Mouse (Mus musculus) lung, embryonic 14.5 days (tissue): Measurements from ENCODE around the gene Por. TPM values are rescaled to one million over a fixed set of nuclear protein-coding genes. Genes with fewer than 3 reads are reported as not detected.
A peak's percentile ranks its signal among the peaks of the same experiment; 100 is the strongest.

Experiments used
- ATAC-seq: fragments of 200-750 bp; cut with Nextera tagmentation; 2 replicates; pipeline ENCODE4 v1.8.0; 2017; ENCODE audit warnings: mild to moderate bottlenecking, moderate TSS enrichment, moderate library complexity; ENCODE audit not compliant: insufficient read depth
- DNase-seq: peaks from one replicate; pipeline ENCODE4 v3.0.0-alpha.2; 2015
- H3K27ac ChIP-seq: fragments of 300-500 bp; sonication (generic); 2 replicates; pipeline ENCODE4 v1.5.1; 2014; ENCODE audit warnings: low read depth, mild to moderate bottlenecking, moderate library complexity
- H3K27me3 ChIP-seq: fragments of 300-500 bp; sonication (generic); 2 replicates; pipeline ENCODE4 v1.6.1; 2014; ENCODE audit warnings: low read length, control low read depth; ENCODE audit not compliant: insufficient read depth
- H3K36me3 ChIP-seq: fragments of 300-500 bp; sonication (generic); 2 replicates; pipeline ENCODE4 v1.6.1; 2014; ENCODE audit warnings: control low read depth; ENCODE audit not compliant: insufficient read depth
- H3K4me1 ChIP-seq: fragments of 300-500 bp; sonication (generic); 2 replicates; pipeline ENCODE4 v1.6.1; 2014; ENCODE audit warnings: antibody characterized with exemption, control low read depth; ENCODE audit not compliant: insufficient read depth
- H3K4me2 ChIP-seq: fragments of 300-500 bp; sonication (generic); 2 replicates; pipeline ENCODE4 v1.6.1; 2014; ENCODE audit warnings: mild to moderate bottlenecking
- H3K4me3 ChIP-seq: fragments of 300-500 bp; sonication (generic); 2 replicates; pipeline ENCODE4 v1.5.1; 2014; ENCODE audit warnings: low read depth, low read length
- H3K9ac ChIP-seq: fragments of 300-500 bp; sonication (generic); 2 replicates; pipeline ENCODE4 v1.6.1; 2014
- H3K9me3 ChIP-seq: fragments of 300-500 bp; sonication (generic); 2 replicates; pipeline ENCODE4 v1.6.1; 2016; ENCODE audit warnings: low read depth, low read length, control low read depth
- CTCF ChIP-seq: IDR thresholded peaks from 2 replicates; pipeline ENCODE4 v1.5.1; 2016; ENCODE audit warnings: antibody characterized with exemption, low read depth
- WGBS: fragments of 180-500 bp; shearing (Covaris S2); extraction: QIAGEN DNeasy Blood & Tissue Kit; methylation state at CpG from one replicate; pipeline ENCODE4 v1.1.7; 2014; 5-methylcytosine and 5-hydroxymethylcytosine counted together
- polyA plus RNA-seq: library from polyadenylated mRNA; unstranded; fragments of >200 nt; fragmentation: Nextera tagmentation; extraction: Ambion mirVana; gene quantifications from 2 replicates; pipeline ENCODE4 v1.2.1, GENCODE M21; 2014

Por gene
- polyA plus RNA-seq, 1 experiment from 2014 or later, result 52.7 TPM

- TF ChIP-seq CTCF, result peak; percentile 33
Measured at GRCm38 (mm10) chr5:135715624-135716023, 45.8 kb downstream of the Por start.

GRCm38 (mm10) chr5:135719586-135720120 lies 49.8 kb downstream of the Por start:
- Histone ChIP-seq H3K4me3 (no peak overlapping the region), H3K4me1 (peaks cover 8% of the 10 kb centered on the region)
- ATAC-seq, result no peak

More at GRCm38 (mm10) chr5:135715624-135716023, 45.8 kb downstream of the Por start:
- Histone ChIP-seq H3K27me3 (no peaks in the 10 kb centered on the region), H3K36me3 (peaks cover 14% of the 10 kb centered on the region; the same call in 1 of the 2 replicates), H3K4me2 (no peak overlapping the region), H3K9me3 (no peaks in the 10 kb centered on the region), H3K4me1 (peaks cover 6% of the 10 kb centered on the region; the same call in 1 of the 2 replicates), H3K4me3 (no peak overlapping the region), H3K9ac (no peak overlapping the region), H3K27ac (no peak overlapping the region)
- DNase-seq, result peak; percentile 22
- ATAC-seq, result no peak
- 52% methylated on average over 10 of the region's 10 CpGs for WGBS

GRCm38 (mm10) chr5:135720121-135720520 lies 50.3 kb downstream of the Por start:
- ATAC-seq (no peak), DNase-seq (no peak)
- Histone ChIP-seq H3K4me3 (no peak overlapping the region), H3K36me3 (peaks cover 14% of the 10 kb centered on the region; the same call in 1 of the 2 replicates), H3K4me1 (peaks cover 12% of the 10 kb centered on the region), H3K4me2 (no peak overlapping the region), H3K27me3 (no peaks in the 10 kb centered on the region), H3K9me3 (no peaks in the 10 kb centered on the region), H3K27ac (no peak overlapping the region), H3K9ac (no peak overlapping the region)
- WGBS, result 60% methylated on average over 3 of the region's 3 CpGs
- TF ChIP-seq CTCF, result no peak

More at GRCm38 (mm10) chr5:135719586-135720120, 49.8 kb downstream of the Por start:
- 88% methylated on average over 10 of the region's 10 CpGs for WGBS
- no peak overlapping the region for H3K4me2 ChIP-seq
- DNase-seq, result no peak
- no peak for TF ChIP-seq CTCF
- H3K9me3 ChIP-seq, result no peaks in the 10 kb centered on the region
- H3K9ac ChIP-seq, result no peak overlapping the region
- no peaks in the 10 kb centered on the region for H3K27me3 ChIP-seq
- no peak overlapping the region for H3K27ac ChIP-seq
- H3K36me3 ChIP-seq, result peaks cover 14% of the 10 kb centered on the region; the same call in 1 of the 2 replicates

GRCm38 (mm10) chr5:135721076-135721475 lies 51.2 kb downstream of the Por start:
- DNase-seq (no peak), ATAC-seq (no peak)
- Histone ChIP-seq H3K27me3 (no peaks in the 10 kb centered on the region), H3K9ac (no peak overlapping the region), H3K4me3 (no peak overlapping the region), H3K36me3 (peaks cover 10% of the 10 kb centered on the region; the same call in 1 of the 2 replicates), H3K27ac (no peak overlapping the region), H3K9me3 (no peaks in the 10 kb centered on the region), H3K4me1 (peaks cover 19% of the 10 kb centered on the region), H3K4me2 (no peak overlapping the region)
- no peak for TF ChIP-seq CTCF
- WGBS, result 93% methylated on average over 8 of the region's 8 CpGs

- Histone ChIP-seq H3K27me3 (no peaks in the 10 kb centered on the region), H3K9ac (no peak overlapping the region), H3K36me3 (peaks cover 5% of the 10 kb centered on the region; the same call in 1 of the 2 replicates), H3K27ac (peak overlapping the region; percentile 52; the same call in 1 of the 2 replicates), H3K4me1 (peaks cover 19% of the 10 kb centered on the region), H3K4me2 (no peak overlapping the region), H3K9me3 (no peaks in the 10 kb centered on the region), H3K4me3 (no peak overlapping the region)
- WGBS, result 60% methylated on average over 11 of the region's 11 CpGs
- ATAC-seq (no peak), DNase-seq (peak; percentile 63)
- no peak for TF ChIP-seq CTCF
Measured at GRCm38 (mm10) chr5:135722121-135722520, 52.3 kb downstream of the Por start.

GRCm38 (mm10) chr5:135723165-135723751 lies 53.4 kb downstream of the Por start:
- Histone ChIP-seq H3K9ac (no peak overlapping the region), H3K4me3 (no peak overlapping the region), H3K4me2 (no peak overlapping the region), H3K27ac (no peak overlapping the region), H3K36me3 (no peaks in the 10 kb centered on the region), H3K27me3 (no peaks in the 10 kb centered on the region), H3K4me1 (peaks cover 19% of the 10 kb centered on the region), H3K9me3 (no peaks in the 10 kb centered on the region)
- TF ChIP-seq CTCF, result no peak
- DNase-seq (no peak), ATAC-seq (no peak)
- 43% methylated on average over 3 of the region's 3 CpGs for WGBS

- DNase-seq, result peak; percentile 19
Measured at GRCm38 (mm10) chr5:135724536-135725322, 54.9 kb downstream of the Por start.

More at GRCm38 (mm10) chr5:135724536-135725322, 54.9 kb downstream of the Por start:
- H3K4me1 ChIP-seq, result peaks cover 19% of the 10 kb centered on the region
- H3K27me3 ChIP-seq, result no peaks in the 10 kb centered on the region
- H3K4me3 ChIP-seq, result no peak overlapping the region
- no peak for TF ChIP-seq CTCF
- H3K27ac ChIP-seq, result peak overlapping the region; percentile 86
- ATAC-seq, result peak; percentile 48
- peaks cover 8% of the 10 kb centered on the region for H3K36me3 ChIP-seq
- WGBS, result 18% methylated on average over 9 of the region's 9 CpGs
- H3K9me3 ChIP-seq, result no peaks in the 10 kb centered on the region
- H3K4me2 ChIP-seq, result peak overlapping the region; percentile 50
- peak overlapping the region; percentile 32; the same call in 1 of the 2 replicates for H3K9ac ChIP-seq
